Mouse (Mus musculus) E14TG2a.4 (cell line): ENCODE results near the gene Armc9.

Experiments used
- CTCF ChIP-seq: conservative IDR thresholded peaks from 2 replicates; pipeline ENCODE4 v1.5.1; 2014; ENCODE audit warnings: low read length
- NANOG ChIP-seq: IDR thresholded peaks from 2 replicates; pipeline ENCODE4 v1.6.1; 2014; ENCODE audit warnings: borderline replicate concordance, low read length, mixed read lengths

DNA sequence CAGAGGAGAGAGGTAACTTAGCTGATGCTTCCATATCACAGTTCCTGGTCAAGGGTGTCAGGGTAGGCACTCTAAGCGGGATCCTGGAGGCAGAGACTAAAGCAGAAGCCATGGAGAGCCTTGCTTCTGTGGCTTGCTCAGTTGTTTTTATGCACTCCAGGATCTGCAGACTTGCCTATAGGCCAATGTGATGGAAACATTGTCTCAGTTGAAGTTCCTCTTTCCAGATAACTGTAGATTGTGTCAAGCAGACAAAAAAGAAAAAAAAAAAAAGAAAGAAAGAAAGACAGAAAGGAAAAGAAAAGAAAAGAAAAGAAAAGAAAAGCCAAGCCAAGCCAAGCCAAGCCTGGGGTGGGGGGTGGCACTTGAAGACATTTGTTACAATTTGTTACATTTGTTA lies 60.7 kb downstream of the Armc9 start:
- TF ChIP-seq CTCF: no peak
- no peak for TF ChIP-seq NANOG
